Mouse (Mus musculus): ENCODE measurements around the gene Rbm15b.
A peak's percentile ranks its signal among the peaks of the same experiment; 100 is the strongest.

The Rbm15b gene

GRCm38 (mm10) chr9:106886828-106887702, at the start of gene Rbm15b:
Rbm15b (minus strand) TSS chr9:106887428.
- DNase-seq (ENCODE audit: extremely low spot score): peak; percentile 96

- no peak for DNase-seq (ENCODE audit: extremely low spot score)
These were observed 47.8 kb upstream of the Rbm15b start for GRCm38 (mm10) chr9:106934998-106935397.

DNA sequence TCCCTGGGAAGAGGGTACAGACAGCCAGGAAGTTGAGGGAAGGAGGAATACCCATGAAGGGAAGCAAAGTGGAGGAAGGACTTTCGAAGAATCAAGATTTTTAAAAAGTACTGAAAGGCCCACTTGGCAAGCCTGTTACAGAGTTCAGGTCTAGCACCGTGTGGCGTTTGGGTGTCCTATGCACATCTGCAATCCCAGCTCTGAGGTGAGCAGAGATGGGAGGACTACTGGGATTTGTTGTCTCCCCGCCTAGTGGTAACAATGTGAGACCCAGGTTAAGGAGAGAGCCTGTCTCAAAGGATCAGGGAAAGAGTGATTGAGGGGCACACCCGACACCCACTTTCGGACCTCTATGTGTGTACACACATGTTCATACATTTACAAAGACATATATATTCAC, 27.6 kb upstream of the Rbm15b start:
- no peak for DNase-seq (ENCODE audit: extremely low spot score)

GRCm38 (mm10) chr9:106913759-106914158, 26.5 kb upstream of the Rbm15b start:
- DNase-seq (ENCODE audit: extremely low spot score): no peak

- no peak for DNase-seq (ENCODE audit: extremely low spot score)
These were observed 24.4 kb upstream of the Rbm15b start for GRCm38 (mm10) chr9:106911624-106912023.

DNA sequence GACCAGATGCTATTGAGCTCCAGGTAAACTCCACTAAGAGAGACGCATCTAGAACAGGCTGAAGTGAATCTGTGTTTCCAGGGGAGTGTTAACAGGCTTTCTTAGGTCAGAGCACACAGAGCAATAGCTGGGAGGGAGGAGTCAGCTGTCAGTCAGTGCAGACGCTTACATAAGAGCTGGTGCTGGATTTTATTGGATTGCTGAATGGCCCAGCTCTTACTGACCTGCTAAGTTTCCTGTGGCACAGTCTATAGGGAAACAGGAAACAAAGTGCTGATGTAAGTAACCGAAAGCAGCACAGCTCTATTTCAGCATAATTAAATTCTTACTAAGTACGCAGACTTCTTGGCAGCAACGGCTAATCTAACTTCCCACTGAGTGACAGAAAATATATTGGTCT, 21.5 kb upstream of the Rbm15b start:
- DNase-seq (ENCODE audit: extremely low spot score): no peak

GRCm38 (mm10) chr9:106908174-106908573, 20.9 kb upstream of the Rbm15b start:
- DNase-seq (ENCODE audit: extremely low spot score): no peak

DNA sequence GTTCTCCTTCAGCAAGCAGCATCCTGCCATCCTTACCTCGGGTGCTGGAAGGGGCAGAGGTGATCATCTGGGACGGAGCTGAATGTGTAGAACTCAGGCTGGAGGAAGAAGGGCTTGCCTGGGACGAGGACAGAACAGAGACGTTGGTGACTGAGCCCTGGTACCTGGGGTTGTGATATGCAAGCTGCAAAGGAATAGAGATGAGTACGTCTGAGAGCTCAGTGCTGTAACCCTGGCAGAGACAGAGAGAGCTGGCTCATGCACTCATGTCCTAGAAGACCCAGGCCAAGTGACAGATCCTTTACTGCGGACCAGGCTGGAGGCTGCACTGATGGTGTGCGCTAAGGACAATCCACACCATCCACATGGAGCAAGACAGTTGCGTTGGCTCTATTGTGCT, 19.4 kb upstream of the Rbm15b start:
- no peak for DNase-seq (ENCODE audit: extremely low spot score)

DNA sequence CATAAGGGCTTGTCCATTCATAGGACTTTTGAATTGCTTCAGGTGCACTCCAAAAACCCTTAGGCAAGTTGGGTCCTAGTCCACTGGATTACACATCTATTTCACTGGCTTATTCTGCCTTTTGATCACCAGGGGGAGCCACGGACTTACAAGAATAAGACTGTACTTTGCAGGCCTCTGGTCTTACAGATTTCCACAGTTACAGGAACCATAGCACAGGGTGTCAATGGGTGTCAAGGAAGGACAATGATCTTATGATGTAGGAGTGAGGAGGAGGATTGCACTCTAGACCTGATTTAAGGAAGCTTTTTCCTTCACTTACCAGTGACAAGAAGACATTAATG, 16.5 kb upstream of the Rbm15b start:
- DNase-seq (ENCODE audit: extremely low spot score): no peak

DNA sequence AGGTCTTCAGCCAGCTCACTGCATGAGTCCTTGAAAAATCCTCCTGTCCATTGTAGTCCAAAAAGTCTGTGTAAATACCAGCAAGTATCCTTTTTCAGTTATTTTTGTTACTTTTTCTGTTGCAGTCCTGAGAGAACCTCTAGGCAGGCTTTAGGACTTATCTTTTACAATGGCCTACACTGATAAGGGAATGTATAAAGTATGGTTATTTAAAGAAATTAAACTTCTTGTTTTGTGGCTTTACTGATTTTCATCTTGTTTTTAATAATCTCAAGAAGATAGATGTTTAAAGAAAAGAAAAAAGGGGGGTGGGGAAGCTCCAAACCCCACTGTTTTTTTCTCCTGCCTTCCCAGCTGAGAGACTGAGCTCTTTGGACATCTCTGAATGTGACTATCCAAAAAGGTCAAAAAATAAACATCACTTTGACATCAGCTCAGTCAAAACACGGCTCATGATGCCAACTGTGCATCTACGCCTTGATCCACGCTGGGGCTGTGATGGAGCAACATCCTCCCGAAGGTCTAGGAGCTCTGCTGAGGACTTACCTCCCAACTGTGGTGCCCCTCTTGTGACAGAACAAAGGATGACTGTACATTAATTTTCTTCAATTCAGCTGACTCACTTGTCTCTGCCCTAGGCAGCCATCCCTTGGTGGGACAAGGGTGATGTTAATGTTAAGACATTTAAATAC, 16.0 kb upstream of the Rbm15b start:
- no peak for DNase-seq (ENCODE audit: extremely low spot score)

GRCm38 (mm10) chr9:106901596-106901995, 14.4 kb upstream of the Rbm15b start:
- no peak for DNase-seq (ENCODE audit: extremely low spot score)

- no peak for DNase-seq (ENCODE audit: extremely low spot score)
These were observed 11.7 kb upstream of the Rbm15b start for GRCm38 (mm10) chr9:106898901-106899300.

DNA sequence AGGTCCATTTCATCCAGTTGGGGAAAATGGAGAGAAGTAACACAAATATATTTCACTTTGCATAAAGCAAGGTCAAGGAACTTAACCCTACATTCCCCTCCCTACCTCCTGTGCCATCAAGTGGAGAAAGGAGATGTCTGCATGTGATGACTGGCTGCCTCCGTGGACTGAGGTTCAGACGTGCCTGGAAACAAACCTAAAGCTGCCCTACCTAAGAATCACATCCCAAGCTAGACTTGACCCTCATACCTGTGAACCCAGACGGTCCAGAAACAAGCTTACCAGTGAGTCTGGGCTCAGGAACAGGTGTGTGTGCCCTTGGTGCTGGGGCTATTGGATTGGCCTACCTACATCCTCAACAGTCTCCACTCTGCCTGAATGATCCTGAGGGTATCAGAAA, 6.1 kb upstream of the Rbm15b start:
- no peak for DNase-seq (ENCODE audit: extremely low spot score)

- DNase-seq (ENCODE audit: extremely low spot score): no peak
These were observed 5.3 kb upstream of the Rbm15b start for GRCm38 (mm10) chr9:106892552-106892875.

- DNase-seq (ENCODE audit: extremely low spot score): peak; percentile 96
These were observed 4.8 kb upstream of the Rbm15b start, which contains the start of gene Manf for GRCm38 (mm10) chr9:106891829-106892551. Manf (minus strand) TSS chr9:106891979.

DNA sequence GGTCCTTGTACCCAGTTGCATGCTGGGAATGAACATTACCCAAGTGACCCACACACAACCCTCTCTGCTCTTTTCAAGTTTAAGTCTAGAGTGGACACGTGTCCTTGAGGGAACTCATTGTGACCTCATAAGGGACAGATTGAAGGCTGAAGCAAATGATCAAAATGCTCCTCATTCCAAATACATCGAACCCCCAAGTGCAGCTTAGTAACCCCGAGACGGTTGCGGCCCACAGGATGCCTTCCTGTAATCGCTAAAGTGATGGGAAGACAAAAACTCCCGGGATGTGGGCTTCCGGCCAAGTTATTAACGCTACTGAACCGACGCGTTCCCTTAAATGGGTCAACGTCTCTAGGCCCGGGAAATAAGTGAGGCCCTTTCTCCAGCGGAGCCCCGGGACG, 4.1 kb upstream of the Rbm15b start:
- DNase-seq (ENCODE audit: extremely low spot score): no peak

DNA sequence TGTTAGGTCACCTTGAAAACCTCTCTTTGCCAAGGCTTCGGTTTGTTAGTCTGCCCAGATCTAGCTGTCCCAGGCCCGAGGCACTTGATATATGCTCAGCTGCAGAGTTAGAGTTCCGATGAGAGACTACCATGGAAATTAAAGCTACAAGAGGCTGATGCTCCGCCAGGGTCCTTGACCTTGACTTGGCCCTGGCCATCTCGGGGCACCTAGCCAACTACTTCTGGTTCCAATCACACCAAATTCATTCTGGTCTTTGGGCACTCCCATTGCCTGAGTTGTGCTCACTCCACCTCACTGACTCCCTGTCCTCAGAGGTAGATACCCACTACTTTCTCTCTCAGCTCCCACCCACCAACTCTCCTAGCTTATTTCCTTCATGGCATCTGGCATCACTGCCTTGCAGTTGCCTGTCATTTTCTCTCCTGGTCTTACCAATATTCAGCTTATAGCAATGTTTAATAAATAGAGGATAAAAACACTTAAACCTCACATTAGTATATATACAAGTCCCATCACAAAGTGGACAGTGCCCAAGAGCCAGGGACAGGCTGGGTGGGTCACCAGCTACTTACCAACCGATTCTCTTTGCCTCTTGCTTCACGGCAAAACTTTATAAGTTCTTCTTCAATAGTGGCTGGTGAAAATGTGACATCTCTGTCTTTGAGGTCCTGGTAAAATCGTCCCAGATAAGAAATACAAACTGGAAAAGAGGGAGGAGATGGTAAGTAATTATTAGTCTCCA, 3.4 kb upstream of the Rbm15b start:
- DNase-seq (ENCODE audit: extremely low spot score): no peak

DNA sequence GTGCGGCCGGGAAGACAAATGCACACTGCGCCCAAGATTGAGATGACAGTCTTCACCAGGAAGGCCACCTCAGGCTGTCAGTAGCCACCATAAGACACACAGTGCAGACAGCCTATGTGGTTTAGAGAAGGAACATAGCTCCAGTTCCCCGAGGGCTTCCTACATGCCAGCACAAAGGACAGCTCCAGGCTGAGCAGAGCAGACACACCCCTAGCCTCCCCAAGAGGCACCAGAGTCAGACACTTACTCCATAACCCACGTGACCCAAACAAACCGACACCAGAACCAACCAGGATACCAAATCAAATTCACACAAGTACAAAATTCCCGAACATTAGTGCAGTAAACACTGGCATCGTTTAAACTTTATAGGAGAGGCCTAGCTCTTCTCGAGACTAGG, 2.1 kb upstream of the Rbm15b start:
- no peak for DNase-seq (ENCODE audit: extremely low spot score)

- no peak for DNase-seq (ENCODE audit: extremely low spot score)
These were observed 1.1 kb upstream of the Rbm15b start for GRCm38 (mm10) chr9:106888346-106888745.

DNA sequence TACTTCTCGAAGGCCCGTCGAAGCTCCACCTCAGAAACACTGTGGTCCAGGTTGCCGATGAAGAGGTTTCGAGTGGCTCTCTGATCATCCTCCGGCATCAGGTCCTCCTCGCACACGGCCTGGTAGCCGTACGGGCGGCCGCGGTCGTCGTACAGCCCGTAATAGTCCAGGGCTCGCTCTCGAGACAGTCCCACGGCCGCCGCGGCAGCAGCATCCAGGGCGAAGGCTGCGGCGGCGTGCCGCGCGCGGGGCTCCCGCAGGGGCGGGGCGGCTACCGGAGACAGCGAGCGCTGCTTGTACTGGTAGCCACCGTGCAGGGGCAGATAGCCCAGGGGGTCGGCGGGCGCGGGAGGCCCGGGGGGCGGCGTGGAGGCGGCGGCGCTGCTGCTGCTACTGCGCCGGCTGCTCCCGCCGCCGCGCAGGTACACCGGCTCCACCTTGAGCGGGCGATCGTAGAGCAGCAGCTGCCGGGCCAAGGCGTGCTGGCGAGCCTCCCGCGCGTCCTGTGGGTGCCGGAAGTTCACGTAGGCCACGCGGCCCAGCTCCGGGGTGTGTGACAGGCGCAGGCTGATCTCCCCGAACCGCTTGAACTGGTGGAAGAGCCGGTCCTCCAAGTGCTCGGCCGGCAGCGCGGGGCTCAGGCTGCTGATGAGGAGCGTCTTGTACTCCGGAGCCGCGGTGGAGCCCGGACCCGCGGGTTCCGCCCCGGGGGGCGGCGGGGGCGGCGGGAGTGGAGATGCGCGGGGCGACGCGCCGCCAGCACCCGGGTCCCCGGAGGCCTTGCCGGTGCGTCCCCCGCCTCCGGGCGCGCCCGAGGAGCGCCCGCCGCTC, 1.1 kb downstream of the Rbm15b start:
- peak; percentile 62 for DNase-seq (ENCODE audit: extremely low spot score)

Data from embryo, embryonic 9.5 days (tissue).